Mouse (Mus musculus) heart, embryonic 14.5 days (tissue): ENCODE data around the gene Myo15b. TPM values are rescaled to one million over a fixed set of nuclear protein-coding genes. Genes with fewer than 3 reads are reported as not detected.
"Not testable (repeated sequence)": the region's sequence is repeated elsewhere in the genome, so short reads cannot be mapped to it uniquely, and the experiment has no call there.

Experiments
- ATAC-seq: fragments of 200-750 bp; cut with Nextera tagmentation; 2 replicates; pipeline ENCODE4 v1.8.0; 2017; ENCODE audit warnings: low read depth, moderate TSS enrichment; ENCODE audit not compliant: insufficient number of reproducible peaks, insufficient read depth, low FRiP score
- H3K27ac ChIP-seq, 2 experiments: fragments of 200-500 bp in 1 of 2; fragments of 300-500 bp in 1 of 2; sonication (generic) in 1 of 2; replicated peaks in 1 of 2; 2 replicates each; pipeline ENCODE4 v1.5.1; 2012 to 2014; ENCODE audit warnings: low read depth in 2 of 2, low read length in 2 of 2, control low read depth in 1 of 2, mild to moderate bottlenecking in 1 of 2, mixed read lengths in 1 of 2; ENCODE audit not compliant: control insufficient read depth in 1 of 2, insufficient read depth in 1 of 2
- H3K27me3 ChIP-seq: fragments of 300-500 bp; sonication (generic); 2 replicates; pipeline ENCODE4 v1.6.1; 2014; ENCODE audit warnings: mild to moderate bottlenecking, low read length, control low read depth; ENCODE audit not compliant: control insufficient read depth, insufficient read depth
- H3K36me3 ChIP-seq: fragments of 300-500 bp; sonication (generic); 2 replicates; pipeline ENCODE4 v1.6.1; 2014; ENCODE audit warnings: mild to moderate bottlenecking, control low read depth, low read length, mixed read lengths; ENCODE audit not compliant: control insufficient read depth, insufficient read depth
- H3K4me1 ChIP-seq, 2 experiments: fragments of 200-500 bp in 1 of 2; fragments of 300-500 bp in 1 of 2; sonication (generic) in 1 of 2; 2 replicates each; pipeline ENCODE4 v1.6.1; 2012 to 2014; ENCODE audit warnings: low read length in 2 of 2, control low read depth in 1 of 2, mixed read lengths in 1 of 2; ENCODE audit not compliant: control insufficient read depth in 2 of 2, insufficient read depth in 2 of 2
- H3K4me2 ChIP-seq: fragments of 300-500 bp; sonication (generic); 2 replicates; pipeline ENCODE4 v1.6.1; 2014; ENCODE audit warnings: mild to moderate bottlenecking, low read length
- H3K4me3 ChIP-seq, 2 experiments: fragments of 200-500 bp in 1 of 2; fragments of 300-500 bp in 1 of 2; sonication (generic) in 1 of 2; 2 replicates each; pipeline ENCODE4 v1.5.1; 2012 to 2014; ENCODE audit warnings: low read length in 2 of 2, mild to moderate bottlenecking in 2 of 2, control low read depth in 1 of 2, low read depth in 1 of 2, moderate library complexity in 1 of 2; ENCODE audit not compliant: control insufficient read depth in 1 of 2, insufficient read depth in 1 of 2
- H3K9ac ChIP-seq: fragments of 300-500 bp; sonication (generic); 2 replicates; pipeline ENCODE4 v1.6.1; 2014; ENCODE audit warnings: mild to moderate bottlenecking, low read length
- H3K9me3 ChIP-seq: fragments of 300-500 bp; sonication (generic); 2 replicates; pipeline ENCODE4 v1.6.1; 2016; ENCODE audit warnings: low read length, control low read depth; ENCODE audit not compliant: control insufficient read depth
- WGBS: fragments of 180-500 bp; shearing (Covaris S2); extraction: QIAGEN DNeasy Blood & Tissue Kit; methylation state at CpG from one replicate; pipeline ENCODE4 v1.1.7; 2014; 5-methylcytosine and 5-hydroxymethylcytosine counted together
- polyA plus RNA-seq: library from polyadenylated mRNA; unstranded; fragments of >200 nt; fragmentation: Nextera tagmentation; extraction: Ambion mirVana; gene quantifications from 2 replicates; pipeline ENCODE4 v1.2.1, GENCODE M21; 2014

The Myo15b gene
- polyA plus RNA-seq, 1 experiment from 2014 or later, result 0.22 TPM

DNA sequence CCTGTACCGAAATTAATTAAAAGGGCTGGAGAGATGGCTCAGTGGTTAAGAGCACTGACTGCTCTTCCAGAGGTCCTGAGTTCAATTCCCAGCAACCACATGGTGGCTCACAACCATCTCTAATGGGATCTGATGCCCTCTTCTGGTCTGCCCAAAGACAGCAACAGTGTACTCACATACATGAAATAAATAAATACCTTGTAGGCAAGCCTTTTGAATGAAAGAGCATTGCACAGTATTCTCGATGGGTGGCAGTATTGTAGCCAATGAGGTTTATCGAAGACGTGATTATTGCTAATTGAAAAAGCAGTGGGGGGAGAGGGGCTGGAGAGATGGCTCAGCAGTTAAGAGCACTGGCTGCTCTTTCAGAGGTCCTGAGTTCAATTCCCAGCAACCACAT is 1.1 kb upstream of the Myo15b start:
- not testable (repeated sequence) for H3K9me3 ChIP-seq, H3K27ac ChIP-seq, H3K4me2 ChIP-seq, ATAC-seq, H3K9ac ChIP-seq, H3K4me1 ChIP-seq, H3K4me3 ChIP-seq
- Histone ChIP-seq H3K27me3 (peaks cover 42% of the 10 kb centered on the region), H3K36me3 (peaks cover 37% of the 10 kb centered on the region)
- 94% methylated on average over 4 of the region's 4 CpGs for WGBS

DNA sequence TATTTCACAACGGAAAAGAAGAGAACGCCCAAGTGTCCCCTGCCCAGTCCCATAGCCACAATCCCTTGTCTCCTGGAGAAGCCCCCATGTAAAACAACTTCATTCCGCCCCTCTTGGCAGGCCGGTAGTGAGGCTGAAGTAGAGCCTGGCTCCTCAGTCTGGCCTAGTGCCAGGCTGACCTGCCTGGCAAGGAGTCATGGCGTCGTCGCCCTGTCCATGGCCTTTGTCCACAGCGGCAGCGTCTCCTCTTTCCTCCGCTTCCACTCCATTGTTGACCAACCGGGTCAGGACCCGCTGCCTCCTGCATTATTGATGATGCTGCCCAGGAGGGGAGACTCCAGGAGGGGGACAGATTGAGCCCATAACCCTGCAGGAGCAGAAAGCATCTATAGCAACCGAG is 270 bp upstream of the Myo15b start:
- Histone ChIP-seq H3K9ac (no peak overlapping the region), H3K27me3 (peaks cover 42% of the 10 kb centered on the region), H3K27ac (no peak overlapping the region), H3K36me3 (peaks cover 29% of the 10 kb centered on the region), H3K4me1 (no peaks in the 10 kb centered on the region; a peak in 1 of 4 replicates), H3K9me3 (no peaks in the 10 kb centered on the region), H3K4me3 (no peak overlapping the region), H3K4me2 (no peak overlapping the region)
- ATAC-seq, result no peak
- WGBS, result 59% methylated on average over 13 of the region's 13 CpGs

DNA sequence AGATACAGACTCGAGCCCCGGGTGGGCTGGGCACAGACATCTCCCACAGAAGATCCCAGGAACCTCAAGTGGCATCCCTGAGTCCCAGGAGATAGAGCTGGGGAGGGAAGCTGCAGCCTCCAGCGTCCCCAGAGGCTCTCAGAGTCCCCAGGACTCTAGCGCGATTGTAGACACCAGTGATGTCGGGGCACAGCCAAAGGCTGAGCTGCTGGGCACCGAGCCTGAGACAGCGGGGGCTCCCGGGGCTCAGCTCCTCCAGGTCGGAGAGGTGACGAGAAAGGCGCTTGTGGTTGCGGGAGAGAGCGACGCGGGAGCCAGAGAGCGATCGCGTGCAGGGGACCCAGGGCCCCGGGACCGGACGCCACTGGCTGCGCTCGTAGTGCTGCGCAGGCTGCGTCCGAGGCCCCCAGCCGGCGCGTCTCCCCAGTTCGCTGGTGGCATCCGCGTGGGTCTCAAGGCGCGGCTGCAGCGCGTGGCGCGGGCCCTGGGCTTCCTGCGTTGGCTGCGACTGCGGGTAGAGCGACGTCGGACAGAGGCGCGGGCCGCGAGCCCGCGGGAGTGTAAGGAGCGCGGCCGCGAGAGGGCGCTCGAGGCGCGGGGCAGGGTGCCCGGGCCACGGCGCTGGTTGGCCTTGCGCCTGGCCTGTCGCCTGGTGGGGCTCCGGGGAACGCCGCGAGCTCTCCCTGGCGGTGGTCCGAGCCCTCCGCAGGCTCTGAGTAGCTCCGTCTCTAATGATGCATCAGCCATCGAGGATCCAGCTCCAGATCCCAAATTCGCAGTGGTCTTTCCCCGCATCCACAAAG is 1.1 kb downstream of the Myo15b start:
- 1% methylated on average over 71 of the region's 75 CpGs for WGBS
- H3K4me1 ChIP-seq, result no peaks in the 10 kb centered on the region; a peak in 1 of 4 replicates
- no peaks in the 10 kb centered on the region for H3K9me3 ChIP-seq
- H3K4me3 ChIP-seq, result peak overlapping the region; percentile 35 to 43
- ATAC-seq, result peak; percentile 82
- H3K36me3 ChIP-seq, result peaks cover 16% of the 10 kb centered on the region; the same call in 1 of the 2 replicates
- H3K27ac ChIP-seq, result no peak overlapping the region
- H3K27me3 ChIP-seq, result peaks cover 42% of the 10 kb centered on the region
- peak overlapping the region; percentile 78 for H3K4me2 ChIP-seq
- H3K9ac ChIP-seq, result peak overlapping the region; percentile 65

DNA sequence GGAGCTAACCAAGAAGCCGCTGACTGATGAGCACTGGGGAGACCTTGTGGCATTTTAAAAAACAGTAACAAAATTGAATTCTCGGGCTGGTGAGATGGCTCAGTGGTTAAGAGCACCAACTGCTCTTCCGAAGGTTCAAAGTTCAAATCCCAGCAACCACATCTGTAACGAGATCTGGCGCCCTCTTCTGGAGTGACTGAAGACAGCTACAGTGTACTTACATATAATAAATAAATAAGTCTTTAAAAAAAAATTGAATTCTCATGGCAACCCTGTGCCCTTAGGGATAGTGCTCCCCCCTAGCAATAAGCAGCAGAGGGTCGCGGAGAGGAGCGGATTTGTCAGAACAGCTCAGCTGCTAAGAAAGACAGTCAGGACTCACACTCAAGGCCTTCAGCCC is 5.7 kb downstream of the Myo15b start:
- no peak for ATAC-seq
- Histone ChIP-seq H3K4me3 (no peak overlapping the region), H3K27ac (no peak overlapping the region)

DNA sequence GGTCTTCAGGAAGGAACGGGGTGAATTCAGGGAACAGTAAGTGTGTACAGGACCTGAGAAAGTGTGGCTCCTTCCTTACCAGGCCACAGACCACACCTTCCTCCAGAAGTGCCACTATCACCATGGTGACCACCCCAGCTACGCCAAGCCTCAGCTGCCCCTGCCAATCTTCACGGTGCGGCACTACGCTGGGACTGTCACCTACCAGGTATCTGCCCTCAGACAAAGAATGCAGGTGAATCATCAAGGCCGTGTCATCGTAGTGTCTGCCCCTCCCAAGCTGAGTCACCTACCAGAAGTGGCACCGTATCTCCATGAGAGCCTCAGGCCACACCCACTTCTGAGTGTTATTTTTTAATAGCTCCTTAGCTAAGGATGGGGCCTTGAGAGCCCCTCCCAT is 11.2 kb downstream of the Myo15b start:
- Histone ChIP-seq H3K9ac (no peak overlapping the region), H3K27me3 (no peaks in the 10 kb centered on the region), H3K27ac (no peak overlapping the region), H3K4me3 (no peak overlapping the region), H3K36me3 (no peaks in the 10 kb centered on the region), H3K4me2 (no peak overlapping the region), H3K4me1 (peaks cover 8 to 11% of the 10 kb centered on the region in 2 experiments; a peak in 2 of 4 replicates), H3K9me3 (no peaks in the 10 kb centered on the region)
- ATAC-seq, result no peak
- WGBS, result 71% methylated on average over 8 of the region's 8 CpGs

More for the DNA sequence above, 5.7 kb downstream of the Myo15b start:
- H3K9me3 ChIP-seq, result no peaks in the 10 kb centered on the region
- H3K27me3 ChIP-seq, result peaks cover 29% of the 10 kb centered on the region
- no peak overlapping the region for H3K9ac ChIP-seq
- 80% methylated on average over 8 of the region's 8 CpGs for WGBS
- H3K4me1 ChIP-seq, result no peaks in the 10 kb centered on the region
- H3K4me2 ChIP-seq, result no peak overlapping the region
- H3K36me3 ChIP-seq, result no peaks in the 10 kb centered on the region

DNA sequence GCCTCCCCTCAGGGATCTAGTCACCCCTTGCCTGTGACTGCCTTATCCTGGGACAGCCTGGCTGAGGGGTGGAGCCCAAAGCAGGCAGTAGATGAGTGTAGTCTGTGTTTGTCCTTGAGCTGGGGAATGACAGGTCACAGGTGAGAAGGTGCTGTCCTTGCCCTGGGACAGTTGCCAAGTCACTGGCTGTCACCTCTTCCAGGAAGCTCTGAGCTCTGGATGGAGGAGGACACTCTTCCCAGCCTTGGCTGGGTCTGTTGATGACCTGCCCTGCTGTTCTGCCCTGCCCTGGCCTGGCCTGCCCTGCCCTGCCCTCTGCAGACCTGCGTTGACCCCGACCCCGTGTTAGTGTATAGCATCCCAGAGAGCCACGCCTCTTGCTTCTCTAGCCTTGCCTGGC is 14.2 kb downstream of the Myo15b start:
- no peaks in the 10 kb centered on the region for H3K27me3 ChIP-seq
- H3K9me3 ChIP-seq, result no peaks in the 10 kb centered on the region
- no peak overlapping the region for H3K27ac ChIP-seq
- 75% methylated on average over 4 of the region's 4 CpGs for WGBS
- no peak overlapping the region for H3K9ac ChIP-seq
- H3K4me1 ChIP-seq, result peaks cover 8 to 11% of the 10 kb centered on the region in 2 experiments; a peak in 2 of 4 replicates
- H3K36me3 ChIP-seq, result no peaks in the 10 kb centered on the region
- H3K4me2 ChIP-seq, result no peak overlapping the region
- H3K4me3 ChIP-seq, result no peak overlapping the region
- ATAC-seq, result no peak

DNA sequence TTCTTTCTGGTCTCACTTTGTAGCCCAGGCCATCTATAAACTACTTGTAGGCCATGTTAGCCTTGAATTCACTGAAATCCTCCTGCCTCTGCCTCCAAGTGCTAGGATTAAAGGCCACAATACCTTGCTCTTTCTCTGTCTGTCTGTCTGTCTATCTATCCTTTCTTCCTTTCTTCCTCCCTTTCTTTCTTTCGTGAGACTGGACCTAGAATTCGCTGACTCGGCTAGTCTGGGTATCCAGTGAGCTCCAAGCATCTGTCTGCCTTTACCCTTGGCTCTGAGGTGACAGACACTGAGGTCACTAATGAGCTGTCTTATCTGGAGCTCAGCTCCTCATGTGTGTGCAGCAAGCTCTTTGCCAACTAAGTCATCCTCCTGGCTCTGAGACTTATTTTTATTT is 17.7 kb downstream of the Myo15b start:
- Histone ChIP-seq H3K36me3 (no peaks in the 10 kb centered on the region), H3K4me2 (no peak overlapping the region), H3K27ac (no peak overlapping the region), H3K9ac (no peak overlapping the region), H3K27me3 (no peaks in the 10 kb centered on the region), H3K9me3 (no peaks in the 10 kb centered on the region), H3K4me1 (peaks cover 8% of the 10 kb centered on the region in 2 experiments; a peak in 2 of 4 replicates), H3K4me3 (no peak overlapping the region)
- no peak for ATAC-seq
- 83% methylated on average over 3 of the region's 3 CpGs for WGBS
